Mouse (Mus musculus) retina, postnatal 1 day (tissue): ENCODE results near the gene Eml4.

ENCODE experiments used
- DNase-seq: peaks from one replicate; pipeline ENCODE4 v3.0.0-alpha.2; 2012

The Eml4 gene

DNA sequence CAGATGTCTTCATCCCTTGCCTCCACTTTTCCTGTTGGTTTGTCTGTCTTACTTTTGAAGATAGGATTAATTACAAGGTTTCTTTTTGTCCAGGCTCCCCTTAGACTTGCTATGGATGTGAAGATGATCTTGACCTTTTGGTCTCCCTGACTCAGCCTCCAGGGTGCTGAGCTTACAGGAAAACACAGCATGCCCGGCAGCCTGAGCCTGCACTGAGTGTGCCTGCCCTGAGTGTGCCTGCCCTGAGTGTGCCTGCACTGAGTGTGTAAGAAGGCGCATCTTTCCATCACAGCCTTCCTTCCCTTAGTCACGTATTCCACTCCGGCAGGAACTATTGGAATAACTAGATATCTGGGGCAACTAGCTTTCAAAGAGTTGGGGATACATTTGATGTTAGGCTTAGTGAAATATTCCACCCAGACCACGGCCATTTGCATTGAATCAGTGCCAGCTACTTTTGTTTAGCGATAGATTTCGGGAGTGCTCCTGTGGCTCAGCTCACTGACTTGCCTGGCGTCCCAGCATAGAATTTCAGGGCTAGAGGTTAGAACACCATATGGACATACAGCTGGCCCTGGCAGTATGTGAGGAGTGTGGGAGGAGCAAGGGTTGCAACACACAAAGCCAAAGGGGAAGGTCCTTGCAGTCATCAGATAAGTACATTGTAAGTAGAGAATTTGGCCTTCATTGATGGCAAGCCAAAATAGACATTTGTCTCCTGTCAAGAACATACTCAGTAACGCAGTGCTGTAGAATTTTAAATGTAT is 2.5 kb upstream of the Eml4 start:
- no peak for DNase-seq

DNA sequence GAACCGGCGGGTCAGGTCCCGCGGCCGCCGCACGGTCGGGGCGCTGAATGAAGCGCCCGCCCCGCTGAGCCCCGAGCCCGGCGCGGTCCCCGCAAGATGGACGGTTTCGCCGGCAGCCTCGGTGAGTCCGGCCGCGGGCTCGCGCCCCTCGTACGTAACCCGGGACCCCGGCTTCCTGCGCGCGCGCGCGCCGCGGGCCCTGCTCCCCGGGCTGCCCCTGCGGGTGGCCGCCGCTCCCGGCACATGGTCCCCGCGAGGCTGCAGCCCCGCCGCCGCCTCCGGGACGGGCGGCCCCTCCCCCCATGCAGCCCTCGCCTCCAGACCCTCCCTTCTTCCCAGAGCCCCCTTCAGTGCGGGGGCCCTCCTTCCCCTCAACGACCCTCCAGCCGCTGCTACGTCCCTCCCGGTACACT is 394 bp downstream of the Eml4 start:
- DNase-seq = no peak

DNA sequence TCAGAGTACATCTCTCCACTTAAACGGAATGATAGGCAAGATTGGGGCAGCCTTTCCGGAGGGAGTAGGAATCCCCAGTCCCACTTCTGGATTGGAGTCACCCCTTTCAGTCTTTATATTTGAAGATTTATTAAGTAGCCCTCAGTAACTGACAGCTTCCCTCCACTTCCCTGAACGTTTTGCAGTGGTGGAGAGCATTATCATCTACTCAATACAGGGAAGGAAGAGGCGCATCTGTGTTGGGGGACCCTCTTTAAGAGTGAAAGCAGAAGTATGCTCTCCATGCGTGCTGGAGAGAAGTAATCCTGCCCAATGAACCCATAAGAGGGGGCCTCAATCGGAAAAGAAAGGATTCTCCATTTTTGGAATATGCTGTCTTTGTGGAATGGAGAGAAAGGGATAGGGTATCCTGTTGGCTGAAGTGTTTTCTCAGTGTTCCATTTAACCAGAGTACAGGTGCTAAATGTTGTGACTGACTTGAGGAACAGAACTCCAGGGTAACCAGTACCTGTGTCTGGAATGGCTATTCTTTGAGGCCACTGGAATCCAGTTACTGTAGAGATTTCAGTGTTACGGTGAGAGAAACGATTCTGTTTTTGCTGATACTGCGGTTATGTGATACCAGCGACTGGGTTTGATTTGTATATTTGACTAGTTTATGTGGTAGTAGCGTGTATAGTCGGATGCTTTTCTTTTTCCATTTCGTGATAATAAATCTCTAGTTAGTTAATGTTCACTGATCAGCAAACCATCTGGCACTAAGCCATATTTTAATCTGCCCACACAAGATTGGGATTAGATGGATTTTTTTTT is 1.1 kb downstream of the Eml4 start:
- DNase-seq = peak; percentile 35

DNA sequence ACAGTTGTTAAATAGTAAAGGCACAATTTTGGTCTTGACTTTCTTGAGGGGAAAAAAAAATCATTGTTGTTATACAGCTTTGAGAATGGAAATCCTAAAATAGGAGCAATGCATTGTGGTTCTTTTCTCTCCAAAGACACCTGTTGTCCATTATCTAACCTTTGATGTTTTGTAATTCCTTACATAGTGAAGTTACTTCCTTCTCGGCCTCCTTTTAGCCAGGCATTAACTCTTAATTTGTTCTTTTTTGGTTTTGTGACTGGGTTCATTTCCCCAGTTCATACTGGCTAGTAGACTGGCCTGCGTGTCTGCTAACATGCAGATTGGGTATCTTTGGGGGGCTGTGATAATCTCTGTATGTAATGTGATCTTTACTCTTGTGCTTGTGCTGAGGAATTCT is 1.7 kb downstream of the Eml4 start:
- no peak for DNase-seq

DNA sequence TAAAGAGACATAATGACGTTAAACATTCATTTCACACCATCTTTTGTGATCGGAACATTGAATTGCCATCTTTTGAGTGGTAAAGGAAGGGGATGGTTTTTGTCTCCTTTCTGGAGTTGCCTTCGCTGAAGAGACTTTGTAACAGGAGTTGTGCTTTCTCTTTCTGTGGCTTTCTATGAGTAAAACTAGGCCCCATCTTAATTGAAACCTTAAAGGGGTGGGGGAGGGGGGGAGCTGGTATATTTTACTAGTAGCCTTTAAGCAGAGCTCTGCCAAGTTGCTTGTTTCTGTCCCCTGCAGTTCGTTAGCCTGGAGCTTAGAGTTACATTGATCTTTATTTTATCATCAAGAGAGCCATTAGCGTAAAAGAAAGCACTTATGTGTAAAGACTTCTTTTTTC is 2.3 kb downstream of the Eml4 start:
- DNase-seq = no peak

DNA sequence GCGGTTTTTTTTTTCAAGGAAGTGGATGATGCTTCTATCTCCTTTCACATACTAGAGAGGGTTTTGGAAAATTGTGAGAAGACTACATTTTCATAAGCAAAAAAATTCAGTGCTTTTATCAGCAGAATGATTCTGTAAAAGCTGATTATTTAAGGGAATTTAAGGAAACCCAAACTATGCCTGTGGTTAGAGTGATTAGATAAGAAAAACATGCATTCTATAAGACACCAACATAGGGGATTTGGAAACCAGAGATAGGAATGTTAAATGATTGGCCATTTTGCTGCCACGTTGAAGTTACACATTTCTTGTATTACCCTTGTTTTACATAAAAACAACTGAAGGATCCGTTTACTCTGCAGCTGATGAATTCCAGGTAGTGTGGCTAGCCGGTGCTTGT is 2.7 kb downstream of the Eml4 start:
- DNase-seq = no peak

DNA sequence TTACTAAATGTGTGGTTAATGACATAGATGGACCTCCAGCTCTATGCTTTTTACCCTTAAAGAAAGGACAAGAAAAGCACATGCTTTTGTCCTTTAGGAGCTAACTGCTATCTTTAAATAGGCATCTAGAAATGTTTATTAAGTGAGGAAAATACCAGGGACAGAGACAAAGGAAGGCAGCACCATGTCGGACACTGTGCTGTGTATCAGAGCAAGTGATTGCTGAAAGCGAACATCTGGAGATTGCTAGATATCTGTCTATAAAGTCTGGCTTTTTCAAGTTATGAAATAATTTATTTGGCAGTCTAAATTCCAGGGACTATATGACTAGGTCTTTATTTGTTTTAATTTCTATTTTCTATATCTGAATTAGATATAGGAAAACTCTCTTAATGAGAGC is 4.8 kb downstream of the Eml4 start:
- no peak for DNase-seq

DNA sequence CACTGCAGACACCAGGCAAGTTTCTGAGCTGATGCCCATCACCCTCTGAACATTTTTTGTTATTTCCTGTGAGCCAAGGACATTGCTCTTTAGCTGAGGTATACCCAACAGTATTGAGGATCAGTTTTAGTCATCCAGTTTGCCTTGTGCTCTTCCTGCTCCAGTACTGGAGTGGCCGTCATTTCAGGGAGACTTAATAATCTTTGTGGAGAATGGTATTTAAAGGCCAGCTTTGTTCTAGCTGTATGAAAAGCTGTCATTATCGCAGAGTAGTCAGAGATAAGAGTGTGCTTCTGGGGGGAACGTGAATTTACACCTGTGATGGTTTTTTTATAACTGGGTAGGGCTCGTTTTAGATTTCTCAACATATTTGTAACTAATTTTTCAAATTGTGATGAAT is 9.2 kb downstream of the Eml4 start:
- no peak for DNase-seq

DNA sequence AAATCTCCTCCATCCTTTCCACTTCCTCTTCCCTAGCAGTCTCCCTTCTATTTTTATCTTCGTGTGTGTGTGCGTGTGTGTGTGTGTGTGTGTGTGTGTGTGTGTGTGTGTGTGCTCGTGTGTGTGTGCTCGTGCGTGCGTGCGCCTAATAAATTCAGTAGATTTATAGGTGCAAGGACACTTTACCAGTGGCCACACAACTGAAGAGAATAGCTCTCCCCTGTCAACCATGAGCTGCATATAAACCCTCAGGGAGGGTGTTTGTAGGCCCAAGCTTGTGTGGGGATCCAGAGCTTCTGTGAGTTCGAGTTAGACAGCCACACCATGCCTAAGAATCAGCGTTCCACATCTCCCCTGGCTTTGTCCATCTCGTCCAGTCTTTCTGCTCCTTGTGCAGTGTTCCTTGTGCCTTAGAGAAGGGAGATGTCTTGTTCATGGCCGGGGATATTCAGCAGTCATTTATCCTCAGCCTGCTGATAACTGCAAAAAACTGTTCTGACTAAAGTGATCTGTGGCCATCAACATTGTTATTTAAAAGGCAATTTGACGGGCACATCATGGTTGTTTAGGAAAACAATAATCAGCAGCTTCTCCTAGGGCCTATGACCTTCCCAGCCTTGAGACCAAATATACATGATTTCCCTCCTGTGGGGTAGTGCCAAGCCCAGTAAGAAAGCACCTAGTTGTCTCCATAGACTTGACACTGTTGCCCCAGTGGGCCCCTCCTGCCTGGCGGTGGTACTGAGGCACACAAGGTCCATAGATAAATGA is 10.2 kb downstream of the Eml4 start:
- DNase-seq = no peak

DNA sequence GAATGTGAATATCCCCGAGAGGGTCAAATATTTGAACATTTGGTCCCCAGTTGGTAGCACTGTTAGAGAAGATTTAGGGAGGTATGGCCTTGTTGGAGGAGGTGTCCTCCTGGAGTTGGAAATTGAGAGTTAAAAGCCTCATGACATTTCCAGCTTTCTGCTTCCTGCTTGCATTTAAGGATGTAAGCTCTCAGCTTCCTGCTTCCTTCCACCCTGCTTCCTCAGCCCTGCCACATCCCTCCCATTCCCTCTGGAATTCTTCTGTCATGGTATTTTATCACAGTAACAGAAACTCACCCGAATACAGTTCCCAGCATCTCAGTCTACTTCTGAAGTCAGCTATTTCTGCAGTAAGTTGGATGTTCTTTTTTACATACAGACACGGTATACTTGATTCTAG is 12.3 kb downstream of the Eml4 start:
- no peak for DNase-seq

DNA sequence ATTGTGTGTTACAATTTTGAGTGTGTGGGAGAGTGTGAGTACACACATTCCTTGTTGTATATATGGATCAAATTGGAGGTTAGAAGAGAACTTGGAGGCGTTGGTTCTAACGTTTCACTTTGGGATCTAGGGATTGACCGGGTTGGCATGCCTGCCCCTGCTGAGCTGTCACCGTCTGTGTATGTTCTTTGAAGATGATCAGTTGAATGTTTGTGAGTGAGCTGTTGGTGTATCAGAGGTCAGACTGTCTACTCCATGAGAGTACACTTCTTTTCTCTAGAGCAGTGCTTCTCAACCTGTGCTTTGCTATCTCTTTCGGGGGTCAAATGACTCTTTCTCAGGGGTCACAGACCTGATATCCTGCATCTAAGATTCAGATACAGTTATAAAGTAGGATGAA is 13.6 kb downstream of the Eml4 start:
- DNase-seq = no peak

DNA sequence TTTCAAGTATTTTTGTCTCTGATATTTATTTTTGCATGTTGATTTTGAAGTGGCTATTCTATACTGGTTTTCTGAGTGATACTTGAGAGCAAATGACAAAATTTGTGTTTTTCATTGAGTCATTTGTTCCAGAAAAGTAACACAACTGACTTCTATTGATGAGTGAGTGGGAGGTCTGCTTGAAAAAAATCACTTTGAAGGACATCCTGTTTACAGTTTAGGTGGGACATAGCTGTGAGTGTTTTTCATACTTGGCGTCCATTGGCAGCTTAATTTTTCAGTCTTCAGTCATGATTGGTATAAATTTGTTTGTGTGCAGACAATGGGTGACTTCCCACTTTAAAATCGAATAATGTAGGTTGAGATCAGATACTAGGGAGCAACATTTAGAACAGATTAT is 14.4 kb downstream of the Eml4 start:
- DNase-seq = no peak

DNA sequence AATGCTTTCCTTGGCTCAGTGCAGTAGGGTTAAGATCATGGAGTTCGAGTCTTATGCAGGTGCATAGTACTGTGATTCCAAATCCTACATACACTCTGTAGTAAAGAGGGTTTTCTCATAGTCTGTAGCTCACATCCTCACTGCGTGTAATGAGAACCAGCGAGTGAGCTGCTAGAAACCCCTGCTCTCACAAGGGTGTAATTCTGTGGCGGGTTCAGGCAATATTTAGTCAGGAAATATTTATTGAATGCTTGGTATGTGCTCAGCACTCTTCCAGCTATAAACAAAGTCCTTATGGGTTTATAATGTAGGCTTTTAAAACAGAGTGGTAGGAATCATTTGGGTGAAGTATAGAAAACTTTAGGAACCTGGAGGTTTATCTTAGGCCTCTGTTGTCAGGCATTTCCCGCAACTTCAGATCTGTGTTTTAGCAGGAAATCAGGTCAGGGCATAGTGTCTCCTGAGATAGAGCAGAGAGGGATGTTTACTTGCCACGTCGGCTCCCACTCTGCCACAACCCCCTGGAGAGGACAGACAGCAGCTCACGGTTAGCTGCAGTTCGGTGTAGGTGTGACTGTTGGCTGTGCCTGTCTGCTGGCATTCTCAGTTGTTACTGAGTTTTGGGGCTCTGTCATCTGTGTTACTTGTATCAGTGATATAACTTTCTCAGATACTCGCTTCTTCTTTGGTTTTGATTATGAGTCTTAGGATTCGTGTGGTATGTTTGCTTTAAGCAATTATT is 15.1 kb downstream of the Eml4 start:
- no peak for DNase-seq

DNA sequence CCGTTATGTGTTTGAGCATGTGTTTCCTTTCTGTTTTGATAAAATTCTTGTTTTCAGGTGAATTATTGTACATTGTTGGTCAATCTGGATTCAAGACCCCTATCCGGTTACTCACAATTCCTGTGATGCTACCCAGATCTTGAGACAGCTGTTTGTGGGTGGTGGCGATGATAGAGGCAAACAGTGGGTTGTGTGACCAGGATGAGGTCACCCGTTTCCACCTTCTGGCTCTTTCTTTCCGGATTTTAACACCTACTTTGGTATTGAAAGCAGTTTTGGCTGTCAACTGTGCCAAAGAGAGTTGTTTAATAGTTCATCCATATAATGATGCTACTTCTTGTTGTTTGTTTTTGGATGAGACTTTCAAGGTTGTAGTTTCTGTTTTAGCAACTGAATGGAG is 16.7 kb downstream of the Eml4 start:
- DNase-seq = no peak

DNA sequence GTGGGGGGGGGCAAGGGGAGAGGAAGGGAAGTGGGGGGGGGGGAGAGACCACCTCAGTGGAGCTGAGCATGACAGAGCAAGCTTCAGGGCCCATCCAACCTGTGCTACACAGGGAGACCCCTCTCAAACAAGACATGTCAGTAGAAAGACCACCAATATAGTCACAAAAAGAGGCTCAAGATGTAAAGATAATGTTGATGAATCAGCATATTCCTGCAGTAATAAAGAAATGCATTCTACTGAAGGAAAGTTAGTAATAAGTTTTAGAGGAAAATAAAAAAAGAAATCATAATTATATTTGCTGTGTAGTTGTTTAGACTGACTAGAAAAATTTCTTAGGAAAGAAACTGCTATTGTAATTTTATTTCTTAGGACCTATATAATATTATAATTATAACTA is 23.4 kb downstream of the Eml4 start:
- no peak for DNase-seq

DNA sequence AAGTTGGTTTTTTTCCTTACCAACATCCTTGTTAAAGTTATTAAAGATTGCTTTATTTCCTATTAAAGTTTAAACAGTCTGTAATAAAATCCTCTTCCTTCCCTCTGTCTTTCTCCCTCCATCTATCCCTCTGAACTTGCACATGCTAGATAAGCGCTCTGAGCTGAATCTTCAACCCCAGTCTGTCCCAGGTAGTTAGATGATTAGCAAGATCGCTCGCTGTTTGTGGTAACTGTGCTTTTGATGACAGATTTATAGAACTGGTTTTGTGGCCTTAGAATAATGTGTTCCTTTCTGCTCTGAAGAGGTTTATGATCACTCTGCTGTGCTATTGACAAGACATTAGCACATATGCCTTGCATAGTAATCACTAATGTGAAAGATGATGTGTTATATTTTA is 25.1 kb downstream of the Eml4 start:
- DNase-seq = no peak

DNA sequence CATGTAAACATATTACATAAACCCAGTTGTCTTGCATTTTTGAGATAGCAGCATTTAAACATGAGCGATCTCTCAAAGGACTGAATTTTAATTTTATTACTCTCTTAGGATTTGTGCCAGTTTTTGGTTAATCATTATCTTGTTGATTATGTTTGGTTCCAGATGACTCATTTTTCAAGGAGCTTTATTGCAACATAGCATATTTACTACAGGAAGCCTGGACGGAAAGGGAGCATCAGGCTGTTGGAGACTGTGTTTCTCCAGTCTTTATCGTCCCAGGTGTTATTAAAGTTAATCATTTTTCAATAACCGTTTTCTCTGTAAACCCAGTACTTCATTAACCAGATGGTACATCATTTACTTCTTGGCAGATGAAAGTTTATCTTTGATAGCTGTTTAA is 26.1 kb downstream of the Eml4 start:
- DNase-seq = no peak

DNA sequence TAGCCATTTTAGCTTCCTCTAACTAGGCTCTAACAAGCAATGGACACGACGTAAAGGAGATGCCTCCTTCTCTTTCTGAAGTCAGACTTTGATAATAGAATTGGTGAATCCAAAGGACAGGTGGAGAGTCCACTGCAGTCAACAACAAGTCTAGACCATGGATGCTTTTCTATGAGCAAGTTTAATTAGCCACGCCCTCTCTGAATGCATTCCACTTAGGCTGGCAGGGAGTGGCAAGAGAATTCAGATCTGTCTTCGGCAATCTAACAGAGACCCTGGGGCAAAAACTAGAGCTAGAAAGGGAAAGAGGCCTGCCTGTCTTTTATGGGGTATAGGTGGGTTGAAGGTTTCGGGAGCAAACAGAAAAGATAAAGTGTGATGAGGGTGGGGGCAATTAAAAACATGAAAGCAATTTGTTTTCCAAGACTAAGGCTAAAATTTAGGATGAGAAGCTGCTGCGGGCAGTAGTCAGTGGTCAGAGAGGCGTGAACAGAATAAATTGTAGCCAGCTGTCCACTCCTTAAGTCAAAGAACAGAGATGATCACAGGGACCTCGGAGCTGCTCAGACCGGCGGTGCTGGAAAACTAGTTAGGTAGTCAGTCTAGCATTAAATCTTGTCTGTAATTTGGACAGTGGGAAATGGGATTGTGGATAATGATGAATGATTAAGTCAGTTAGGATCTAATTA is 27.2 kb downstream of the Eml4 start:
- DNase-seq = peak; percentile 23

DNA sequence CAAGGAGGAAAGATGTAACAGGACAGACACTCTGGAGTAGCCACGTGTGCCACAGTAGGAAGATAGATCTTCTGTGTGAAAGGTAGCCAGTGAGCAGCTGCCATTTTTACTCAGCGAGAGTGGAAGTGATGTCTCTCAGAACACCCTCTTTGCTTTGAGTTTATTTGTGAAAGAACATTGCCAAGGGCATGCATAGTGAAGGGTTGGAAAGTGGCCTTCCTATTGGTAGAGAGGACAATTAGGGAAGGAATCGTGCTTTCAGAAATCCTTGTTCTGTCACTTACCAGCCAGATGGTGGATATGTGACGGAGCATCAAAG is 27.7 kb downstream of the Eml4 start:
- peak; percentile 56 for DNase-seq

DNA sequence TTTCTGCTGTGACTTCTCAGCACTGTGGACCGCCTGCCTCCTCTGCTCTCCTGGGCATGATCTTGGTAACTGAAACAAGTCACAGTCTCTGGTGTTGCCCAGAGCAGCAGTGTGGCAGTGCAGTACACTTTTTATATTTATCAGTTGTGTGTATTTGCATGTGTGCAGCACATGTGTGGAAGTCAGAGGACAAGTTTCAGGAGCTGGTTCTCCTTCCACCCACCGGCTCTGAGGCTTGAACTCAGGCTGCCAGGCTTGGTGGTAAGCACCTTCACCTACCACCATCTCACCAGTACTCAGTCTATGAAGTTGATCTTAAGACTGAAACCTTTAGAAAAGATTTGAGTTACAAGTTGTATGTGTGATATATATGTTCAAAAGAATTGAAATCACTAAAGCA is 28.6 kb downstream of the Eml4 start:
- no peak for DNase-seq

DNA sequence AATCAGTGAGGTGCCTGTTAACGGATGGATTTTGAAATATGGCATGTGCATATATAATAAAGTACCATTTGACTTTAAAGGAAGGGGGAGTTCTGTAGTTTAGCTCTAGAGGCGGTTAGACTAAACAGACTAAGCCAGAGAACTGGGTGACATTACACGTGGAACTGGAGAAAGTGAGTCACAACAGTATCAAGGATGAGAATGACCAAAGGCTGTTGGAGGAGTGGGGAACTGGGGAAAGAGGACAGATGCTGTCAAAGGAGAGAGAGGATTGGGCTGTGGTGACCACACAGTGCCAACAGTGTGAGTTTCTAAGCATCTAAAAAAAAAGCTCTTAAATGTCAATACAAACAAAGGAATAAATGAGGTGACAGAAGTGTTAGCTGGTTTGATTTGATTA is 29.1 kb downstream of the Eml4 start:
- no peak for DNase-seq

DNA sequence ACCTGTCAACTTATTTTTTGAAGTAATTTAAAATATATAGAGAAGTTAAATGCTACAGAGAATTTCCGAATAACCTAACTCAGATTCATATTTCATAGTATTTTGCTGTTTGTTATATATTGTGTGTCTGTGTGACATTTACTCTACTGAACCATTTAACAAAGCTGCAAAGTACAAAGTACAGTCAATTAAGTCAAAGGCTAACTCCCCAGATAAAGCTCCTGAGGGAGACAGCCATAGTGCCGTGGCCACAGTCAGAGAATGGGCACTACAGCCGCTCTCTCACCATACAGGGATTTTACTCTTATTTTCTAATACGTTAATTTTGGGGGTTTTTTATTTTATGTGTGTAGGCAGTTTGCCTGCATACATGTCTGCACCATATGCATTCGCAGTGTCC is 32.0 kb downstream of the Eml4 start:
- no peak for DNase-seq

DNA sequence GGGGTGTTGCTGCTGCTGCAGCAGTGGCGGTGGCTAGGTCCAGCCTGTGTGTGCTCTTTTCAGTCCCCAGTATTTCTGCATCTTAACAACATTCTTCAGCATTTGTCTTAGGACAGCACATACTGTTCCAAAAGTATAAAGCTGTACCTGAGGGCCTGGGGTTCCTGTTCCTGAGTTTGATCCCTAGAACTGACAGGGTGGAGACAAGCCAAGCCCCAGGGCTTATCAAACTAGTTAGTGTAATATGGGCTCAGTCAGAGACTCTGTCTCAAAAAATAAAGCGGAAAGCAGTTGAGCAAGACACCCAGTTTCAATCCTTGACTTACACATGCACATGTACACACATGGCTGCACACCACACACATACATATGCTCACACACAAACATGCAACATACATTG is 34.2 kb downstream of the Eml4 start:
- DNase-seq = no peak
